Mouse (Mus musculus) adrenal gland, postnatal 10 days (tissue): ENCODE measurements at regions not wholly inside any gene's neighbourhood (a gene's known extent, or its start where the extent isn't known, plus 50 kb on each side); places are given as distances from the start of the nearest gene placed in this dataset.

Source experiments
- DNase-seq: peaks from one replicate; pipeline ENCODE4 v3.0.0; 2021; ENCODE audit warnings: mixed read lengths

- DNase-seq = no peak
Measured at GRCm38 (mm10) chr1:169439621-169440020, 91.6 kb downstream of the Nuf2 start.

GRCm38 (mm10) chr1:169438006-169438405 lies 93.3 kb downstream of the Nuf2 start:
- no peak for DNase-seq

GRCm38 (mm10) chr1:169422408-169422807 lies 108.9 kb downstream of the Nuf2 start:
- DNase-seq = no peak

- no peak for DNase-seq
Measured at GRCm38 (mm10) chr1:169421671-169422070, 109.6 kb downstream of the Nuf2 start.

GRCm38 (mm10) chr1:169418665-169419045 lies 112.6 kb downstream of the Nuf2 start:
- DNase-seq = no peak

GRCm38 (mm10) chr1:169417979-169418664 lies 113.1 kb downstream of the Nuf2 start:
- peak; percentile 21 for DNase-seq

- DNase-seq = no peak
Measured at GRCm38 (mm10) chr1:169416701-169417100, 114.6 kb downstream of the Nuf2 start.

- DNase-seq = no peak
Measured at GRCm38 (mm10) chr1:169408120-169408519, 123.1 kb downstream of the Nuf2 start.

- DNase-seq = no peak
Measured at GRCm38 (mm10) chr1:169400841-169401240, 130.4 kb downstream of the Nuf2 start.

- DNase-seq = no peak
Measured at GRCm38 (mm10) chr1:169397371-169397770, 133.9 kb downstream of the Nuf2 start.

- no peak for DNase-seq
Measured at GRCm38 (mm10) chr1:169387056-169387455, 144.2 kb downstream of the Nuf2 start.

GRCm38 (mm10) chr1:169385740-169386424 lies 145.4 kb downstream of the Nuf2 start:
- DNase-seq = no peak

- DNase-seq = no peak
Measured at GRCm38 (mm10) chr1:169374686-169375085, 156.6 kb downstream of the Nuf2 start.

GRCm38 (mm10) chr1:169368758-169369157 lies 162.5 kb downstream of the Nuf2 start:
- DNase-seq = no peak

GRCm38 (mm10) chr1:169367772-169368501 lies 163.3 kb downstream of the Nuf2 start:
- no peak for DNase-seq

- no peak for DNase-seq
Measured at GRCm38 (mm10) chr1:169367316-169367715, 163.9 kb downstream of the Nuf2 start.

- no peak for DNase-seq
Measured at GRCm38 (mm10) chr1:169362564-169362963, 168.7 kb downstream of the Nuf2 start.

- no peak for DNase-seq
Measured at GRCm38 (mm10) chr1:169357652-169358241, 173.5 kb downstream of the Nuf2 start.

GRCm38 (mm10) chr1:169354021-169354420 lies 177.2 kb downstream of the Nuf2 start:
- no peak for DNase-seq

GRCm38 (mm10) chr1:169347692-169348091 lies 183.6 kb downstream of the Nuf2 start:
- peak; percentile 21 for DNase-seq

- DNase-seq = no peak
Measured at GRCm38 (mm10) chr1:169346876-169347275, 184.4 kb downstream of the Nuf2 start.

GRCm38 (mm10) chr1:169341131-169341530 lies 190.1 kb downstream of the Nuf2 start:
- no peak for DNase-seq

- no peak for DNase-seq
Measured at GRCm38 (mm10) chr1:169338461-169338860, 192.8 kb downstream of the Nuf2 start.
